Mouse (Mus musculus): ENCODE measurements around the gene Tmprss9. TPM values are rescaled to one million over a fixed set of nuclear protein-coding genes. Genes with fewer than 3 reads are reported as not detected.

Gene Tmprss9
- polyA plus RNA-seq, 1 experiment: not detected

GRCm38 (mm10) chr10:80932700-80933420, 61.2 kb downstream of the Tmprss9 start:
- H3K4me1 ChIP-seq (ENCODE audit: control insufficient read depth, insufficient read depth, low read length): peaks cover 18% of the 10 kb centered on the region
- no peak for TF ChIP-seq CTCF (IDR thresholded peaks at IDR 0.05; ENCODE audit: borderline replicate concordance, insufficient read depth, low read length)
- TF ChIP-seq POLR2A (IDR thresholded peaks at IDR 0.05; ENCODE audit: low read depth, low read length): peak; percentile 10; the same call in 1 of the 2 replicates
- peak overlapping the region; percentile 73 for H3K4me3 ChIP-seq (ENCODE audit: insufficient read depth, low read length)
- H3K27ac ChIP-seq (ENCODE audit: insufficient read depth, low read length): peak overlapping the region; percentile 82

- no peak overlapping the region for H3K4me3 ChIP-seq (ENCODE audit: insufficient read depth, low read length)
- TF ChIP-seq CTCF (IDR thresholded peaks at IDR 0.05; ENCODE audit: borderline replicate concordance, insufficient read depth, low read length) (no peak), POLR2A (IDR thresholded peaks at IDR 0.05; ENCODE audit: low read depth, low read length) (peak; percentile 24; the same call in 1 of the 2 replicates)
- peaks cover 23% of the 10 kb centered on the region for H3K4me1 ChIP-seq (ENCODE audit: control insufficient read depth, insufficient read depth, low read length)
- H3K27ac ChIP-seq (ENCODE audit: insufficient read depth, low read length): peak overlapping the region; percentile 82
These were observed 61.9 kb downstream of the Tmprss9 start for GRCm38 (mm10) chr10:80933421-80933979.

GRCm38 (mm10) chr10:80934136-80934985, 62.7 kb downstream of the Tmprss9 start:
- H3K4me1 ChIP-seq (ENCODE audit: control insufficient read depth, insufficient read depth, low read length): peaks cover 28% of the 10 kb centered on the region
- no peak overlapping the region for H3K27ac ChIP-seq (ENCODE audit: insufficient read depth, low read length)
- H3K4me3 ChIP-seq (ENCODE audit: insufficient read depth, low read length): no peak overlapping the region
- TF ChIP-seq POLR2A (IDR thresholded peaks at IDR 0.05; ENCODE audit: low read depth, low read length): no peak
- no peak for TF ChIP-seq CTCF (IDR thresholded peaks at IDR 0.05; ENCODE audit: borderline replicate concordance, insufficient read depth, low read length)

- Histone ChIP-seq H3K27ac (ENCODE audit: insufficient read depth, low read length) (peak overlapping the region; percentile 63), H3K4me3 (ENCODE audit: insufficient read depth, low read length) (no peak overlapping the region), H3K4me1 (ENCODE audit: control insufficient read depth, insufficient read depth, low read length) (peaks cover 33% of the 10 kb centered on the region)
- no peak for TF ChIP-seq CTCF (IDR thresholded peaks at IDR 0.05; ENCODE audit: borderline replicate concordance, insufficient read depth, low read length)
- TF ChIP-seq POLR2A (IDR thresholded peaks at IDR 0.05; ENCODE audit: low read depth, low read length): no peak
These were observed 63.6 kb downstream of the Tmprss9 start for GRCm38 (mm10) chr10:80935241-80935640.

- Histone ChIP-seq H3K4me1 (ENCODE audit: control insufficient read depth, insufficient read depth, low read length) (peaks cover 36% of the 10 kb centered on the region), H3K4me3 (ENCODE audit: insufficient read depth, low read length) (no peak overlapping the region), H3K27ac (ENCODE audit: insufficient read depth, low read length) (peak overlapping the region; percentile 36)
- TF ChIP-seq CTCF (IDR thresholded peaks at IDR 0.05; ENCODE audit: borderline replicate concordance, insufficient read depth, low read length): no peak
- TF ChIP-seq POLR2A (IDR thresholded peaks at IDR 0.05; ENCODE audit: low read depth, low read length): no peak
These were observed 64.0 kb downstream of the Tmprss9 start for GRCm38 (mm10) chr10:80935698-80936097.

- peak overlapping the region; percentile 36 for H3K27ac ChIP-seq (ENCODE audit: insufficient read depth, low read length)
- peaks cover 39% of the 10 kb centered on the region for H3K4me1 ChIP-seq (ENCODE audit: control insufficient read depth, insufficient read depth, low read length)
- H3K4me3 ChIP-seq (ENCODE audit: insufficient read depth, low read length): no peak overlapping the region
- no peak for TF ChIP-seq POLR2A (IDR thresholded peaks at IDR 0.05; ENCODE audit: low read depth, low read length)
- TF ChIP-seq CTCF (IDR thresholded peaks at IDR 0.05; ENCODE audit: borderline replicate concordance, insufficient read depth, low read length): no peak
These were observed 64.6 kb downstream of the Tmprss9 start for GRCm38 (mm10) chr10:80936135-80936809.

- H3K4me1 ChIP-seq (ENCODE audit: control insufficient read depth, insufficient read depth, low read length): peaks cover 40% of the 10 kb centered on the region
- H3K4me3 ChIP-seq (ENCODE audit: insufficient read depth, low read length): no peak overlapping the region
- no peak for TF ChIP-seq POLR2A (IDR thresholded peaks at IDR 0.05; ENCODE audit: low read depth, low read length)
- TF ChIP-seq CTCF (IDR thresholded peaks at IDR 0.05; ENCODE audit: borderline replicate concordance, insufficient read depth, low read length): no peak
- H3K27ac ChIP-seq (ENCODE audit: insufficient read depth, low read length): no peak overlapping the region
These were observed 65.1 kb downstream of the Tmprss9 start for GRCm38 (mm10) chr10:80936810-80937164.

- peaks cover 40% of the 10 kb centered on the region for H3K4me1 ChIP-seq (ENCODE audit: control insufficient read depth, insufficient read depth, low read length)
- H3K27ac ChIP-seq (ENCODE audit: insufficient read depth, low read length): no peak overlapping the region
These were observed 66.0 kb downstream of the Tmprss9 start for GRCm38 (mm10) chr10:80937646-80938045.

GRCm38 (mm10) chr10:80938831-80939550, 67.3 kb downstream of the Tmprss9 start:
- peaks cover 36% of the 10 kb centered on the region for H3K4me1 ChIP-seq (ENCODE audit: control insufficient read depth, insufficient read depth, low read length)
- TF ChIP-seq POLR2A (IDR thresholded peaks at IDR 0.05; ENCODE audit: low read depth, low read length): no peak
- no peak for TF ChIP-seq CTCF (IDR thresholded peaks at IDR 0.05; ENCODE audit: borderline replicate concordance, insufficient read depth, low read length)
- H3K4me3 ChIP-seq (ENCODE audit: insufficient read depth, low read length): no peak overlapping the region
- peak overlapping the region; percentile 19 for H3K27ac ChIP-seq (ENCODE audit: insufficient read depth, low read length)

More at GRCm38 (mm10) chr10:80937646-80938045, 66.0 kb downstream of the Tmprss9 start:
- H3K4me3 ChIP-seq (ENCODE audit: insufficient read depth, low read length): no peak overlapping the region
- TF ChIP-seq POLR2A (IDR thresholded peaks at IDR 0.05; ENCODE audit: low read depth, low read length): no peak
- TF ChIP-seq CTCF (IDR thresholded peaks at IDR 0.05; ENCODE audit: borderline replicate concordance, insufficient read depth, low read length): no peak

All from embryonic fibroblast, embryonic 13.5 days (primary cell).